Mouse (Mus musculus) limb, embryonic 10.5 days (tissue): ENCODE results near the gene Gdpd2. TPM values are rescaled to one million over a fixed set of nuclear protein-coding genes. Genes with fewer than 3 reads are reported as not detected.

ENCODE experiments used
- polyA plus RNA-seq: library from polyadenylated mRNA; unstranded; fragments of >200 nt; fragmentation: Nextera tagmentation; extraction: Ambion mirVana; gene quantifications from 2 replicates; pipeline ENCODE4 v1.2.1, GENCODE M21; 2016

Gene Gdpd2
- polyA plus RNA-seq, 1 experiment from 2014 or later: 1.5 TPM

Other genes starting within 250 kb of the Gdpd2 start
- 43.1 and 45.5 TPM in 2 replicates for gene Igbp1, start 235.6 kb upstream of the Gdpd2 start, polyA plus RNA-seq
- gene Dgat2l6, start 205.0 kb upstream of the Gdpd2 start, polyA plus RNA-seq: not detected in 2 replicates
- gene Awat1, start 157.6 kb upstream of the Gdpd2 start, polyA plus RNA-seq: not detected in 2 replicates
- gene P2ry4, start 135.0 kb upstream of the Gdpd2 start, polyA plus RNA-seq: not detected in 2 replicates
- gene Arr3, start 124.4 kb upstream of the Gdpd2 start, polyA plus RNA-seq: not detected in 2 replicates
- 32.8 and 39.7 TPM in 2 replicates for gene Kif4, start 104.1 kb upstream of the Gdpd2 start, polyA plus RNA-seq
- 111 and 119 TPM in 2 replicates for gene Pdzd11, start 103.3 kb upstream of the Gdpd2 start, polyA plus RNA-seq
- gene Dlg3, start 37.8 kb downstream of the Gdpd2 start, polyA plus RNA-seq: 15.7 and 17.4 TPM in 2 replicates